Mouse (Mus musculus) hindbrain, embryonic 10.5 days (tissue): ENCODE results near the gene Cit. TPM values are rescaled to one million over a fixed set of nuclear protein-coding genes. Genes with fewer than 3 reads are reported as not detected.

Experiments used
- DNase-seq: peaks from one replicate; pipeline ENCODE4 v3.0.0-alpha.2; 2017; ENCODE audit warnings: low spot score
- H3K27ac ChIP-seq: fragments of 300-500 bp; sonication (generic); 2 replicates; pipeline ENCODE4 v1.5.1; 2016; ENCODE audit warnings: mild to moderate bottlenecking, moderate library complexity
- H3K27me3 ChIP-seq: fragments of 300-500 bp; sonication (generic); 2 replicates; pipeline ENCODE4 v1.6.1; 2016; ENCODE audit warnings: mild to moderate bottlenecking; ENCODE audit not compliant: poor library complexity, insufficient read depth, severe bottlenecking
- H3K36me3 ChIP-seq: fragments of 300-500 bp; sonication (generic); 2 replicates; pipeline ENCODE4 v1.6.1; 2016; ENCODE audit warnings: mild to moderate bottlenecking, moderate library complexity
- H3K4me1 ChIP-seq: fragments of 300-500 bp; sonication (generic); replicated peaks from 2 replicates; pipeline ENCODE4 v1.6.1; 2016; ENCODE audit warnings: mild to moderate bottlenecking
- H3K4me3 ChIP-seq: fragments of 300-500 bp; sonication (generic); 2 replicates; pipeline ENCODE4 v1.5.1; 2016; ENCODE audit warnings: mild to moderate bottlenecking, moderate library complexity
- H3K9me3 ChIP-seq: fragments of 300-500 bp; sonication (generic); 2 replicates; pipeline ENCODE4 v1.6.1; 2016; ENCODE audit warnings: mild to moderate bottlenecking, moderate library complexity
- WGBS: fragments of 180-500 bp; shearing (Covaris S2); methylation state at CpG from one replicate; pipeline ENCODE4 v1.1.7; 2016; 5-methylcytosine and 5-hydroxymethylcytosine counted together
- polyA plus RNA-seq: library from polyadenylated mRNA; unstranded; fragments of >200 nt; fragmentation: Nextera tagmentation; extraction: Ambion mirVana; gene quantifications from 2 replicates; pipeline ENCODE4 v1.2.1, GENCODE M21; 2016

Cit gene
- polyA plus RNA-seq, 1 experiment from 2014 or later = 40.4 TPM

- H3K27ac ChIP-seq = no peak overlapping the region
- H3K4me1 ChIP-seq = no peaks in the 10 kb centered on the region
- WGBS = 94% methylated on average over 6 of the region's 6 CpGs
- no peak overlapping the region for H3K4me3 ChIP-seq
- DNase-seq = no peak
- no peaks in the 10 kb centered on the region for H3K27me3 ChIP-seq
- peaks cover 95% of the 10 kb centered on the region for H3K36me3 ChIP-seq
- H3K9me3 ChIP-seq = peaks cover 30% of the 10 kb centered on the region; the same call in 1 of the 2 replicates
Observed at GRCm38 (mm10) chr5:115957177-115957576, 112.1 kb downstream of the Cit start.

GRCm38 (mm10) chr5:115958344-115958743, 113.3 kb downstream of the Cit start:
- H3K4me1 ChIP-seq = no peaks in the 10 kb centered on the region
- H3K36me3 ChIP-seq = peaks cover 94% of the 10 kb centered on the region
- 89% methylated on average over 1 of the region's 1 CpGs for WGBS

GRCm38 (mm10) chr5:115958814-115959213, 113.7 kb downstream of the Cit start:
- Histone ChIP-seq H3K36me3 (peaks cover 93% of the 10 kb centered on the region), H3K27me3 (no peaks in the 10 kb centered on the region), H3K27ac (no peak overlapping the region), H3K4me3 (no peak overlapping the region), H3K9me3 (peaks cover 14% of the 10 kb centered on the region; the same call in 1 of the 2 replicates), H3K4me1 (no peaks in the 10 kb centered on the region)
- WGBS = 91% methylated on average over 11 of the region's 11 CpGs
- no peak for DNase-seq

More at GRCm38 (mm10) chr5:115958344-115958743, 113.3 kb downstream of the Cit start:
- H3K27me3 ChIP-seq = no peaks in the 10 kb centered on the region
- H3K4me3 ChIP-seq = no peak overlapping the region
- H3K9me3 ChIP-seq = peaks cover 18% of the 10 kb centered on the region; the same call in 1 of the 2 replicates
- DNase-seq = no peak
- H3K27ac ChIP-seq = no peak overlapping the region

- H3K27ac ChIP-seq = no peak overlapping the region
- H3K36me3 ChIP-seq = peaks cover 81% of the 10 kb centered on the region
- no peaks in the 10 kb centered on the region for H3K27me3 ChIP-seq
- H3K9me3 ChIP-seq = peaks cover 5% of the 10 kb centered on the region; the same call in 1 of the 2 replicates
- 94% methylated on average over 9 of the region's 9 CpGs for WGBS
- no peak for DNase-seq
- no peak overlapping the region for H3K4me3 ChIP-seq
- H3K4me1 ChIP-seq = no peaks in the 10 kb centered on the region
Observed at GRCm38 (mm10) chr5:115961809-115962208, 116.7 kb downstream of the Cit start.

- no peaks in the 10 kb centered on the region for H3K4me1 ChIP-seq
- H3K36me3 ChIP-seq = peaks cover 91% of the 10 kb centered on the region
- no peak overlapping the region for H3K27ac ChIP-seq
- no peaks in the 10 kb centered on the region for H3K9me3 ChIP-seq
- DNase-seq = no peak
- H3K4me3 ChIP-seq = no peak overlapping the region
- 90% methylated on average over 15 of the region's 15 CpGs for WGBS
- H3K27me3 ChIP-seq = no peaks in the 10 kb centered on the region
Observed at GRCm38 (mm10) chr5:115971236-115971635, 126.2 kb downstream of the Cit start.

- Histone ChIP-seq H3K4me3 (no peak overlapping the region), H3K4me1 (peaks cover 13% of the 10 kb centered on the region), H3K36me3 (peaks cover 97% of the 10 kb centered on the region), H3K27ac (no peak overlapping the region), H3K27me3 (no peaks in the 10 kb centered on the region), H3K9me3 (no peaks in the 10 kb centered on the region)
- no peak for DNase-seq
- WGBS = 93% methylated on average over 10 of the region's 10 CpGs
Observed at GRCm38 (mm10) chr5:115975672-115976071, 130.6 kb downstream of the Cit start.

GRCm38 (mm10) chr5:115976446-115976845, 131.4 kb downstream of the Cit start:
- peaks cover 13% of the 10 kb centered on the region for H3K4me1 ChIP-seq
- H3K4me3 ChIP-seq = no peak overlapping the region
- no peaks in the 10 kb centered on the region for H3K9me3 ChIP-seq
- no peak for DNase-seq
- 90% methylated on average over 5 of the region's 5 CpGs for WGBS
- peaks cover 94% of the 10 kb centered on the region for H3K36me3 ChIP-seq
- H3K27ac ChIP-seq = no peak overlapping the region
- H3K27me3 ChIP-seq = no peaks in the 10 kb centered on the region

- Histone ChIP-seq H3K4me3 (no peak overlapping the region), H3K36me3 (peaks cover 94% of the 10 kb centered on the region), H3K27me3 (no peaks in the 10 kb centered on the region), H3K4me1 (peaks cover 13% of the 10 kb centered on the region), H3K27ac (no peak overlapping the region), H3K9me3 (no peaks in the 10 kb centered on the region)
- no peak for DNase-seq
- 80% methylated on average over 10 of the region's 10 CpGs for WGBS
Observed at GRCm38 (mm10) chr5:115977266-115977665, 132.2 kb downstream of the Cit start.

GRCm38 (mm10) chr5:115977757-115978156, 132.7 kb downstream of the Cit start:
- no peak overlapping the region for H3K4me3 ChIP-seq
- H3K36me3 ChIP-seq = peaks cover 95% of the 10 kb centered on the region
- no peaks in the 10 kb centered on the region for H3K9me3 ChIP-seq
- WGBS = 77% methylated on average over 10 of the region's 10 CpGs
- no peaks in the 10 kb centered on the region for H3K27me3 ChIP-seq
- no peak for DNase-seq
- peaks cover 13% of the 10 kb centered on the region for H3K4me1 ChIP-seq
- H3K27ac ChIP-seq = peak overlapping the region; percentile 42; the same call in 1 of the 2 replicates

GRCm38 (mm10) chr5:115978255-115978654, 133.2 kb downstream of the Cit start:
- peaks cover 95% of the 10 kb centered on the region for H3K36me3 ChIP-seq
- H3K27me3 ChIP-seq = no peaks in the 10 kb centered on the region
- no peak for DNase-seq
- no peak overlapping the region for H3K4me3 ChIP-seq
- H3K27ac ChIP-seq = peak overlapping the region; percentile 42; the same call in 1 of the 2 replicates
- no peaks in the 10 kb centered on the region for H3K9me3 ChIP-seq
- H3K4me1 ChIP-seq = peaks cover 13% of the 10 kb centered on the region
- 61% methylated on average over 5 of the region's 5 CpGs for WGBS

- peak overlapping the region; percentile 4; the same call in 1 of the 2 replicates for H3K27ac ChIP-seq
- WGBS = 61% methylated on average over 16 of the region's 16 CpGs
- peaks cover 94% of the 10 kb centered on the region for H3K36me3 ChIP-seq
- H3K9me3 ChIP-seq = no peaks in the 10 kb centered on the region
- H3K27me3 ChIP-seq = no peaks in the 10 kb centered on the region
- DNase-seq = peak; percentile 21
- H3K4me1 ChIP-seq = peaks cover 13% of the 10 kb centered on the region
- no peak overlapping the region for H3K4me3 ChIP-seq
Observed at GRCm38 (mm10) chr5:115979134-115979696, 134.1 kb downstream of the Cit start.

GRCm38 (mm10) chr5:115980537-115980936, 135.5 kb downstream of the Cit start:
- Histone ChIP-seq H3K36me3 (peaks cover 94% of the 10 kb centered on the region), H3K9me3 (no peaks in the 10 kb centered on the region), H3K27ac (no peak overlapping the region), H3K4me1 (peaks cover 13% of the 10 kb centered on the region), H3K4me3 (no peak overlapping the region), H3K27me3 (no peaks in the 10 kb centered on the region)
- WGBS = 86% methylated on average over 9 of the region's 9 CpGs
- no peak for DNase-seq

- H3K27me3 ChIP-seq = no peaks in the 10 kb centered on the region
- no peaks in the 10 kb centered on the region for H3K9me3 ChIP-seq
- no peak for DNase-seq
- H3K36me3 ChIP-seq = peaks cover 94% of the 10 kb centered on the region
- 91% methylated on average over 7 of the region's 7 CpGs for WGBS
- no peak overlapping the region for H3K4me3 ChIP-seq
- H3K27ac ChIP-seq = no peak overlapping the region
- peaks cover 10% of the 10 kb centered on the region for H3K4me1 ChIP-seq
Observed at GRCm38 (mm10) chr5:115982671-115983373, 137.7 kb downstream of the Cit start.
